Mouse (Mus musculus) forebrain, postnatal 0 days (tissue): ENCODE measurements around the gene Lrrc8a. TPM values are rescaled to one million over a fixed set of nuclear protein-coding genes. Genes with fewer than 3 reads are reported as not detected.

ENCODE experiments used
- ATAC-seq: fragments of 200-750 bp; cut with Nextera tagmentation; 2 replicates; pipeline ENCODE4 v1.8.0; 2017; ENCODE audit warnings: mild to moderate bottlenecking, moderate library complexity
- DNase-seq: peaks from one replicate; pipeline ENCODE4 v3.0.0-alpha.2; 2015
- H3K27ac ChIP-seq: fragments of 300-500 bp; sonication (generic); 2 replicates; pipeline ENCODE4 v1.5.1; 2014; ENCODE audit warnings: low read depth, mild to moderate bottlenecking, antibody characterized with exemption, low read length, moderate library complexity, mixed read lengths
- H3K27me3 ChIP-seq: fragments of 300-500 bp; sonication (generic); 2 replicates; pipeline ENCODE4 v1.6.1; 2014; ENCODE audit warnings: mild to moderate bottlenecking, low read length, mixed read lengths; ENCODE audit not compliant: insufficient read depth
- H3K36me3 ChIP-seq: fragments of 300-500 bp; sonication (generic); 2 replicates; pipeline ENCODE4 v1.6.1; 2014; ENCODE audit warnings: mild to moderate bottlenecking, moderate library complexity; ENCODE audit not compliant: insufficient read depth
- H3K4me1 ChIP-seq: fragments of 300-500 bp; sonication (generic); 2 replicates; pipeline ENCODE4 v1.6.1; 2014; ENCODE audit warnings: antibody characterized with exemption; ENCODE audit not compliant: insufficient read depth
- H3K4me2 ChIP-seq: fragments of 300-500 bp; sonication (generic); 2 replicates; pipeline ENCODE4 v1.6.1; 2014; ENCODE audit warnings: low read depth, mild to moderate bottlenecking, moderate library complexity
- H3K4me3 ChIP-seq: fragments of 300-500 bp; sonication (generic); 2 replicates; pipeline ENCODE4 v1.5.1; 2014; ENCODE audit warnings: low read depth, low read length, mixed read lengths
- H3K9ac ChIP-seq: fragments of 300-500 bp; sonication (generic); 2 replicates; pipeline ENCODE4 v1.6.1; 2014; ENCODE audit warnings: mild to moderate bottlenecking
- H3K9me3 ChIP-seq: fragments of 300-500 bp; sonication (generic); 2 replicates; pipeline ENCODE4 v1.6.1; 2016; ENCODE audit warnings: low read length
- CTCF ChIP-seq: sonication (generic); IDR thresholded peaks from 2 replicates; pipeline ENCODE4 v1.5.1; 2016; ENCODE audit warnings: antibody characterized with exemption, control low read depth, low read depth
- WGBS: fragments of 180-500 bp; shearing (Covaris S2); extraction: QIAGEN DNeasy Blood & Tissue Kit; methylation state at CpG from one replicate; pipeline ENCODE4 v1.1.7; 2014; 5-methylcytosine and 5-hydroxymethylcytosine counted together
- polyA plus RNA-seq: library from polyadenylated mRNA; unstranded; fragments of >200 nt; fragmentation: Nextera tagmentation; extraction: Ambion mirVana; gene quantifications from 2 replicates; pipeline ENCODE4 v1.2.1, GENCODE M21; 2015
- total RNA-seq: library from RNA; depleted of rRNA; stranded (reverse); fragments of >200 nt; gene quantifications from 2 replicates; pipeline ENCODE4 v1.2.3, GENCODE M21; 2014

The Lrrc8a gene
- total and polyA plus RNA-seq, 2 experiments from 2014 or later = 44.5 to 55.3 TPM

- ATAC-seq (no peak), DNase-seq (no peak)
- H3K9me3 ChIP-seq = no peaks in the 10 kb centered on the region
- 0 out of 2 replicates have a peak overlapping the region, but pooled peaks have one; percentile 15 for H3K27ac ChIP-seq
- 82% methylated on average over 18 of the region's 18 CpGs for WGBS
- no peak overlapping the region for H3K4me3 ChIP-seq
- peaks cover 56% of the 10 kb centered on the region for H3K36me3 ChIP-seq
- H3K9ac ChIP-seq = no peak overlapping the region
- no peaks in the 10 kb centered on the region for H3K27me3 ChIP-seq
- H3K4me2 ChIP-seq = no peak overlapping the region
- no peak for TF ChIP-seq CTCF
- H3K4me1 ChIP-seq = peaks cover 3% of the 10 kb centered on the region; the same call in 1 of the 2 replicates
Observed at GRCm38 (mm10) chr2:30261921-30262839, 24.7 kb downstream of the Lrrc8a start.

- H3K36me3 ChIP-seq = peaks cover 49% of the 10 kb centered on the region
- no peaks in the 10 kb centered on the region for H3K9me3 ChIP-seq
- WGBS = 25% methylated on average over 4 of the region's 4 CpGs
- H3K27ac ChIP-seq = 0 out of 2 replicates have a peak overlapping the region, but pooled peaks have one; percentile 50
- peak; percentile 82 for DNase-seq
- H3K27me3 ChIP-seq = no peaks in the 10 kb centered on the region
- no peak overlapping the region for H3K9ac ChIP-seq
- peaks cover 3% of the 10 kb centered on the region; the same call in 1 of the 2 replicates for H3K4me1 ChIP-seq
- ATAC-seq = peak; percentile 69
- no peak for TF ChIP-seq CTCF
- H3K4me2 ChIP-seq = no peak overlapping the region
- H3K4me3 ChIP-seq = no peak overlapping the region
Observed at GRCm38 (mm10) chr2:30262840-30263441, 25.4 kb downstream of the Lrrc8a start.

DNA sequence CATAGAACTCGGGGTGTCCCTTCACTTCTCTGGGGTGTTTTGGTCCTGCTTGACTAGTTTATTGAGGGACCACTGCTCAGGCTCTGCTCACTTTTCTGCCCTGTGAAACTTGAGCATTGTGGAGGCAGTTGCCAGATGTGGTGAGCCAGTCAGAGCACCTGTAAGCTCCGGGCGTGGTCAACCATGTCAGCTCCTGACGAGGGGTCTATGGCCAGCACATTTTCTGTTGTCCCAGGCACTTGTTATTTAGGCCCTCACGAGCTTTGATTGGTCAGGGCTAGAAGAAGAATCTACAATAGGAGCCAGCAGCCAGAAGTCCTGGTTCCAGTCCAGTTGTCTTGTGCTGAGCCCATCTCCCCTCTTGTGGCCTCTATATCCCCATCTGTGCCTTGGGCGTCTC is 26.3 kb downstream of the Lrrc8a start:
- no peak for TF ChIP-seq CTCF
- DNase-seq (no peak), ATAC-seq (no peak)
- Histone ChIP-seq H3K4me3 (no peak overlapping the region), H3K4me2 (no peak overlapping the region), H3K36me3 (peaks cover 40% of the 10 kb centered on the region), H3K4me1 (peaks cover 3% of the 10 kb centered on the region; the same call in 1 of the 2 replicates), H3K9ac (no peak overlapping the region), H3K9me3 (no peaks in the 10 kb centered on the region), H3K27ac (peak overlapping the region; percentile 50; the same call in 1 of the 2 replicates), H3K27me3 (no peaks in the 10 kb centered on the region)
- 93% methylated on average over 6 of the region's 6 CpGs for WGBS

- Histone ChIP-seq H3K4me3 (no peak overlapping the region), H3K9me3 (no peaks in the 10 kb centered on the region), H3K27ac (peak overlapping the region; percentile 62), H3K9ac (no peak overlapping the region), H3K4me2 (no peak overlapping the region), H3K27me3 (no peaks in the 10 kb centered on the region), H3K36me3 (peaks cover 44% of the 10 kb centered on the region), H3K4me1 (peaks cover 3% of the 10 kb centered on the region; the same call in 1 of the 2 replicates)
- ATAC-seq (no peak), DNase-seq (no peak)
- TF ChIP-seq CTCF = no peak
- WGBS = 54% methylated on average over 7 of the region's 7 CpGs
Observed at GRCm38 (mm10) chr2:30264671-30265519, 27.4 kb downstream of the Lrrc8a start.

- DNase-seq (peak; percentile 34), ATAC-seq (peak; percentile 7; the same call in 1 of the 2 replicates)
- H3K27me3 ChIP-seq = no peaks in the 10 kb centered on the region
- H3K4me2 ChIP-seq = no peak within 1 kb of the TSS
- no peak for TF ChIP-seq CTCF
- H3K4me1 ChIP-seq = peaks cover 3% of the 10 kb centered on the region; the same call in 1 of the 2 replicates
- no peaks in the 10 kb centered on the region for H3K9me3 ChIP-seq
- H3K27ac ChIP-seq = peak within 1 kb of the TSS; percentile 62
- peaks cover 39% of the 10 kb centered on the region for H3K36me3 ChIP-seq
- WGBS = 24% methylated on average over 5 of the region's 5 CpGs
- H3K4me3 ChIP-seq = no peak within 1 kb of the TSS
- H3K9ac ChIP-seq = no peak within 1 kb of the TSS; the same call in 1 of the 2 replicates
Observed at GRCm38 (mm10) chr2:30265767-30266253, 28.3 kb downstream of the Lrrc8a start, which contains the start of gene Phyhd1. TSS of gene Phyhd1 (plus strand) at chr2:30266203.

- Histone ChIP-seq H3K9me3 (no peaks in the 10 kb centered on the region), H3K27me3 (no peaks in the 10 kb centered on the region), H3K36me3 (peaks cover 36% of the 10 kb centered on the region), H3K27ac (peak overlapping the region; percentile 62), H3K4me3 (no peak overlapping the region), H3K4me1 (peaks cover 3% of the 10 kb centered on the region; the same call in 1 of the 2 replicates), H3K9ac (no peak overlapping the region; the same call in 1 of the 2 replicates), H3K4me2 (no peak overlapping the region)
- WGBS = 12% methylated on average over 4 of the region's 4 CpGs
- no peak for TF ChIP-seq CTCF
- DNase-seq (no peak), ATAC-seq (no peak)
Observed at GRCm38 (mm10) chr2:30266392-30266941, 29.0 kb downstream of the Lrrc8a start.
